26 mouse cellular contexts compared by ENCODE assay signal in the genomic region with DNA sequence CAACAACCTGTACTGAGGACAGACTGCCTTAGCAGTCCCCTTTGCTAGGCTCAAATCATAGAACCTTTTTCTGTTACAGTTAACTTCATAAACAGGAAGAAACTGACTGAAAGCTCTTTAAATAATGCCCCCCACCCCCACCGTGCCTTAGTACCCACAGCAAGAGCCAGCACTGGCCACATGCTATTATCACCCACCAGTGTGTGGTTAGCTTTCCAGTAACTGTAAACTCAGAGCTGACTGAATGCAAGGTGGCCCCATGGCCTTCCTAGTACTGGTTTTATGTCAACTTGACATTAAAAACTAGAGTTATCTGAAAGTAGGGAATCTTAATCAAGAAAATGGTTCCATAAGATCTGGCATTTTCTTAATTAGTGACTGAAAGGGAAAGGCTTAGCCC.
"Had no signal": no experiment of that assay in that cellular context is flagged by ENCODE, and none has a peak within 500 bp of the region (broad histone marks: within the 10 kb centered on the region; RNA-seq: fewer than 3 reads in every experiment).

No protein-coding gene starts in this region.

- H3K4me1 ChIP-seq: hindbrain, embryonic 10.5 days; hindbrain, embryonic 12.5 days; intestine, embryonic 15.5 days; limb, embryonic 13.5 days; limb, embryonic 15.5 days had no signal

- H3K27ac ChIP-seq: gastrocnemius, adult 2 months; heart, embryonic 10.5 days; hindbrain, embryonic 10.5 days; hindbrain, embryonic 12.5 days; hindbrain, embryonic 14.5 days; intestine, embryonic 15.5 days; kidney, embryonic 15.5 days; kidney, postnatal 0 days; limb, embryonic 13.5 days; limb, embryonic 15.5 days had no signal

- H3K9me3 ChIP-seq: heart, embryonic 10.5 days; heart, embryonic 12.5 days; hindbrain, embryonic 10.5 days; hindbrain, embryonic 12.5 days; intestine, embryonic 15.5 days; kidney, embryonic 15.5 days; limb, embryonic 13.5 days; limb, embryonic 15.5 days had no signal

- H3K36me3 ChIP-seq: intestine, embryonic 15.5 days had no signal

- H3K4me2 ChIP-seq: heart, embryonic 12.5 days; hindbrain, embryonic 12.5 days; hindbrain, embryonic 14.5 days; intestine, embryonic 15.5 days; kidney, embryonic 15.5 days; limb, embryonic 13.5 days; limb, embryonic 15.5 days had no signal

- ATAC-seq: hindbrain, embryonic 16.5 days; inflammation-experienced regulatory T-cells, adult 6 months; intestine, embryonic 15.5 days; intestine, postnatal 0 days had no signal

- H3K4me3 ChIP-seq: gastrocnemius, adult 2 months; heart, embryonic 10.5 days; heart, embryonic 12.5 days; hindbrain, embryonic 10.5 days; hindbrain, embryonic 12.5 days; intestine, embryonic 15.5 days; kidney, embryonic 15.5 days; limb, embryonic 13.5 days; limb, embryonic 15.5 days had no signal

- H3K27me3 ChIP-seq: heart, embryonic 12.5 days; hindbrain, embryonic 12.5 days; intestine, embryonic 15.5 days; kidney, embryonic 15.5 days; limb, embryonic 13.5 days; limb, embryonic 15.5 days had no signal

- DNase-seq: gastrocnemius, adult 2 months; gastrocnemius, postnatal 10 days; gastrocnemius, postnatal 25 days; heart, adult 18-20 months; heart, postnatal 10 days; heart, postnatal 4 days; kidney, adult 2 months; kidney, adult 9 months; kidney, postnatal 14 days; kidney, postnatal 36 days; layer of hippocampus, adult 9-11 months; layer of hippocampus, postnatal 36 days; left cerebral cortex, postnatal 4 days had no signal

- H3K9ac ChIP-seq: heart, embryonic 12.5 days; hindbrain, embryonic 12.5 days; hindbrain, embryonic 14.5 days; intestine, embryonic 15.5 days; kidney, embryonic 15.5 days; limb, embryonic 13.5 days; limb, embryonic 15.5 days had no signal
